In genomic region chr1:155140076-155140475, GRCm38 (mm10) we compare ENCODE assay signal across 8 mouse cellular contexts. TPM values are rescaled to one million over a fixed set of nuclear protein-coding genes. Genes with fewer than 3 reads are reported as not detected.
DNase-seq lines count a peak whose midpoint lies in the region; ATAC-seq and TF ChIP-seq lines count a peak whose summit lies in the region.

No protein-coding gene starts in this region.

- H3K4me2 ChIP-seq in hindbrain, embryonic 13.5 days = no peak overlapping the region

- no peak for ATAC-seq in hindbrain, embryonic 13.5 days (ENCODE audit: low FRiP score)
- peak; percentile 82 for ATAC-seq in granulocyte monocyte progenitor cell, adult 5-6 weeks (replicated peaks; ENCODE audit: poor library complexity, severe bottlenecking)

- H3K9ac ChIP-seq in hindbrain, embryonic 13.5 days = no peak overlapping the region
- no peak overlapping the region for H3K9ac ChIP-seq in ES-E14 (ENCODE audit: insufficient read depth, low read depth, low read length, poor library complexity, severe bottlenecking)

- in situ Hi-C loops in ES-E14 (cut with MboI; ENCODE audit: low sequenced_read_pairs in 2 of 2, unreplicated experiment in 2 of 2) = no loop called here

- no peaks in the 10 kb centered on the region; the same call in 1 of the 2 replicates for H3K4me1 ChIP-seq in hindbrain, embryonic 10.5 days (replicated peaks)
- no peaks in the 10 kb centered on the region for H3K4me1 ChIP-seq in hindbrain, embryonic 13.5 days (replicated peaks)
- H3K4me1 ChIP-seq in ES-E14 (ENCODE audit: control insufficient read depth in 2 of 2, insufficient read depth in 2 of 2, low read length in 2 of 2, poor library complexity in 1 of 2) = no peaks in the 10 kb centered on the region

- H3K4me3 ChIP-seq in hindbrain, embryonic 10.5 days = no peak overlapping the region
- H3K4me3 ChIP-seq in hindbrain, embryonic 13.5 days = no peak overlapping the region
- H3K4me3 ChIP-seq in ES-E14 (ENCODE audit: insufficient read depth in 1 of 2, low read depth in 1 of 2, low read length in 2 of 2, poor library complexity in 1 of 2, severe bottlenecking in 1 of 2) = no peak overlapping the region

- no peaks in the 10 kb centered on the region for H3K27me3 ChIP-seq in hindbrain, embryonic 10.5 days (ENCODE audit: insufficient read depth, poor library complexity, severe bottlenecking)
- no peaks in the 10 kb centered on the region for H3K27me3 ChIP-seq in hindbrain, embryonic 13.5 days

- no peaks in the 10 kb centered on the region for H3K9me3 ChIP-seq in hindbrain, embryonic 10.5 days
- no peaks in the 10 kb centered on the region for H3K9me3 ChIP-seq in hindbrain, embryonic 13.5 days
- no peaks in the 10 kb centered on the region for H3K9me3 ChIP-seq in ES-E14 (ENCODE audit: control insufficient read depth, insufficient read depth, low read depth, low read length)

- H3K36me3 ChIP-seq in hindbrain, embryonic 10.5 days = no peaks in the 10 kb centered on the region
- no peaks in the 10 kb centered on the region for H3K36me3 ChIP-seq in hindbrain, embryonic 13.5 days
- no peaks in the 10 kb centered on the region for H3K36me3 ChIP-seq in ES-E14 (ENCODE audit: control insufficient read depth, insufficient read depth, low read length, poor library complexity, severe bottlenecking)

- DNase-seq in hindbrain, embryonic 10.5 days (ENCODE audit: low spot score) = peak; percentile 24
- peak; percentile 60 for DNase-seq in ES-E14 (ENCODE audit: low read depth, low spot score)
- peak; percentile 68 for DNase-seq in cerebellum, adult 11 months
- peak; percentile 47 to 56 for DNase-seq in layer of hippocampus, postnatal 10 days (ENCODE audit: low spot score in 2 of 2)
- peak; percentile 72 to 83 for DNase-seq in natural killer cell, adult 2 months (ENCODE audit: low spot score in 2 of 2)
- peak; percentile 64 to 66 for DNase-seq in thymus, postnatal 36 days

- H3K27ac ChIP-seq in hindbrain, embryonic 10.5 days = no peak overlapping the region
- no peak overlapping the region for H3K27ac ChIP-seq in hindbrain, embryonic 13.5 days
- H3K27ac ChIP-seq in ES-E14 (ENCODE audit: insufficient read depth, low read depth, low read length, poor library complexity, severe bottlenecking) = no peak overlapping the region

- WGBS in hindbrain, embryonic 10.5 days = 71% methylated on average over 2 of the region's 2 CpGs
- WGBS in hindbrain, embryonic 13.5 days = 70% methylated on average over 2 of the region's 2 CpGs

TF ChIP-seq in ES-E14, 5 proteins besides CTCF, POLR2A, EP300 and RAD21:
- TF ChIP-seq HCFC1 (IDR thresholded peaks at IDR 0.05; ENCODE audit: borderline replicate concordance, insufficient read depth, low read length) (no peak), ZNF384 (IDR thresholded peaks at IDR 0.05; ENCODE audit: low read depth, low read length) (no peak), CHD2 (IDR thresholded peaks at IDR 0.05; ENCODE audit: low read depth, low read length) (no peak), MAFK (IDR thresholded peaks at IDR 0.05; ENCODE audit: insufficient read depth, low read depth, low read length) (no peak), ZC3H11A (IDR thresholded peaks at IDR 0.05; ENCODE audit: borderline replicate concordance, low read depth, low read length) (no peak)

RNA-seq across cellular contexts. Expression of gene Mr1, which starts 6.5 kb away (rescaled TPM):
- 0.55 and 1.1 TPM in 2 replicates for polyA plus RNA-seq in hindbrain, embryonic 10.5 days (2016; fragmentation: Nextera tagmentation; extraction: Ambion mirVana)
- 1.3 and 2.1 TPM in 2 replicates for polyA plus RNA-seq in hindbrain, embryonic 13.5 days (2015; fragmentation: Nextera tagmentation; extraction: Ambion mirVana)
- total RNA-seq in ES-E14 (2012; rRNA removed) = not detected in 2 replicates
- total RNA-seq in granulocyte monocyte progenitor cell, adult 5-6 weeks (2014; fragmentation: Nextera tagmentation) = 4.7 and 4.8 TPM in 2 replicates
- total RNA-seq in granulocyte monocyte progenitor cell, adult 5-6 weeks (2017) = 3.6 and 4.1 TPM in 2 replicates
- total RNA-seq in layer of hippocampus, postnatal 10 days (2021) = 1 to 10 TPM; 3.0 to 3.7 TPM

RNA-seq across cellular contexts. Expression of gene Stx6, which starts 18.4 kb away (rescaled TPM):
- 84.4 and 101 TPM in 2 replicates for polyA plus RNA-seq in hindbrain, embryonic 10.5 days (2016; fragmentation: Nextera tagmentation; extraction: Ambion mirVana)
- 121 TPM in 2 replicates for polyA plus RNA-seq in hindbrain, embryonic 13.5 days (2015; fragmentation: Nextera tagmentation; extraction: Ambion mirVana)
- 22.7 and 23.9 TPM in 2 replicates for total RNA-seq in ES-E14 (2012; rRNA removed)
- 43.5 and 45.7 TPM in 2 replicates for total RNA-seq in granulocyte monocyte progenitor cell, adult 5-6 weeks (2014; fragmentation: Nextera tagmentation)
- total RNA-seq in granulocyte monocyte progenitor cell, adult 5-6 weeks (2017) = 36.5 and 48.2 TPM in 2 replicates
- 10 to 100 TPM; 84.5 to 90.1 TPM for total RNA-seq in layer of hippocampus, postnatal 10 days (2021)

RNA-seq across cellular contexts. Expression of gene Ier5, which starts 40.6 kb away (rescaled TPM):
- 4.1 and 7.0 TPM in 2 replicates for polyA plus RNA-seq in hindbrain, embryonic 10.5 days (2016; fragmentation: Nextera tagmentation; extraction: Ambion mirVana)
- polyA plus RNA-seq in hindbrain, embryonic 13.5 days (2015; fragmentation: Nextera tagmentation; extraction: Ambion mirVana) = 5.5 and 8.8 TPM in 2 replicates
- 7.2 and 11.7 TPM in 2 replicates for total RNA-seq in ES-E14 (2012; rRNA removed)
- total RNA-seq in granulocyte monocyte progenitor cell, adult 5-6 weeks (2014; fragmentation: Nextera tagmentation) = 0.32 and 2.9 TPM in 2 replicates
- total RNA-seq in granulocyte monocyte progenitor cell, adult 5-6 weeks (2017) = 3.2 and 4.4 TPM in 2 replicates
- 10 to 100 TPM; 16.5 to 21.5 TPM for total RNA-seq in layer of hippocampus, postnatal 10 days (2021)

Comparison
In these comparisons a context has a peak if more than half of its experiments do, and no peak if none do; other contexts are left out.
1. DNase-seq: peak in every context shown above with its lines; median percentile 78 in natural killer cell, adult 2 months; 68 in cerebellum, adult 11 months; 65 in thymus, postnatal 36 days; 60 in ES-E14; 52 in layer of hippocampus, postnatal 10 days; 24 in hindbrain, embryonic 10.5 days.